Mouse (Mus musculus): ENCODE results near the gene Eps15. TPM values are rescaled to one million over a fixed set of nuclear protein-coding genes. Genes with fewer than 3 reads are reported as not detected.

Gene Eps15
- polyA plus RNA-seq, 2 experiments: 20.7 to 40.1 TPM

- Histone ChIP-seq H3K9ac (replicated peaks) (peak overlapping the region; percentile 92), H3K9me3 (ENCODE audit: control insufficient read depth, low read length) (no peaks in the 10 kb centered on the region), H3K4me3 (ENCODE audit: insufficient read depth in 1 of 2, low read depth in 2 of 2, low read length in 2 of 2) (peak overlapping the region; percentile 48 to 53), H3K27ac (peak overlapping the region; percentile 97), H3K27me3 (ENCODE audit: control insufficient read depth, insufficient read depth, low read length) (no peaks in the 10 kb centered on the region), H3K4me1 (replicated peaks; ENCODE audit: control insufficient read depth in 2 of 2, insufficient read depth in 2 of 2, low read length in 1 of 2) (peaks cover 66% of the 10 kb centered on the region in 2 experiments), H3K36me3 (replicated peaks; ENCODE audit: control insufficient read depth, insufficient read depth, low read depth) (no peaks in the 10 kb centered on the region; the same call in 1 of the 2 replicates), H3K4me2 (ENCODE audit: low read depth) (peak overlapping the region; percentile 97)
- DNase-seq (ENCODE audit: low read depth in 3 of 3, low spot score in 3 of 3) (peak; percentile 89 to 91 (median 90)), ATAC-seq (ENCODE audit: insufficient read depth) (peak; percentile 88)
- TF ChIP-seq CTCF (IDR thresholded peaks at IDR 0.05; ENCODE audit: low read depth): no peak
- peak; percentile 96 for TF ChIP-seq EP300 (IDR thresholded peaks at IDR 0.05; ENCODE audit: low read depth)
- WGBS (ENCODE audit: insufficient replicate concordance): 31% methylated on average over 9 of the region's 9 CpGs
Observed at GRCm38 (mm10) chr4:109410681-109411376, 130.8 kb downstream of the Eps15 start.

DNA sequence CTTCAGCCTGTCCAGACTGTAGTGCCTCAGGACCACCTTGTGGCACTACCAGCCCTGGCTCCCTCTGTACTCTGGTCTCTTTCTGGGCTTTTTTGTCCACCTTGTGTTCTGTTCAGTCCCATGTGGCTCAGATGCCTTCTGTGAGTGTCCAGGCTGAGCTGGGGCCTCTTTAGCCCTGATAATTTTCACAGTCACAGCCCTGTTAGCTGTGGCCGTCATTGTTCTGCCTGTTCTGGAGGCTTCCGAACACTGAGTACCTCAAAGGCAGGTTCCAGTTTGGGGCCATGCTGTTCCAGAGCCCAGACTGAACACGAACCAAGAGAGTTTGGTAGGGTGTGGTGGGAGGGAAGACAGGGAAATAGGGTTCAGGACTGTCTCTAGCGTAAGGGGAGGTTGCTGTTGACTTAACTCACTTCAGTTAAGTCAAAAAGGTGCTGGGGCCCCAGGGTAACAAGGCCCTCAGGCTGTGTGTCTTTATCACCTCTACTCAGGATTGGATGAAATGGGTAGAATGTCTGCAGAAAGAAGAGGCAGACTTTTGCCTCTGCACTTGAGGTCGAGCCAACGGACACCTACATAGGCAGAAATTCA is 131.4 kb downstream of the Eps15 start:
- peak; percentile 66 for ATAC-seq (ENCODE audit: insufficient read depth)
- Histone ChIP-seq H3K9me3 (ENCODE audit: control insufficient read depth, low read length) (no peaks in the 10 kb centered on the region), H3K27me3 (ENCODE audit: control insufficient read depth, insufficient read depth, low read length) (no peaks in the 10 kb centered on the region), H3K4me1 (replicated peaks; ENCODE audit: control insufficient read depth in 2 of 2, insufficient read depth in 2 of 2, low read length in 1 of 2) (peaks cover 66% of the 10 kb centered on the region in 2 experiments), H3K9ac (replicated peaks) (peak overlapping the region; percentile 92), H3K27ac (peak overlapping the region; percentile 97), H3K4me3 (ENCODE audit: insufficient read depth in 1 of 2, low read depth in 2 of 2, low read length in 2 of 2) (peak overlapping the region; percentile 48 to 53), H3K4me2 (ENCODE audit: low read depth) (peak overlapping the region; percentile 97), H3K36me3 (replicated peaks; ENCODE audit: control insufficient read depth, insufficient read depth, low read depth) (no peaks in the 10 kb centered on the region; the same call in 1 of the 2 replicates)
- 16% methylated on average over 6 of the region's 6 CpGs for WGBS (ENCODE audit: insufficient replicate concordance)
- peak; percentile 55 to 65 (median 62) for DNase-seq (ENCODE audit: low read depth in 3 of 3, low spot score in 3 of 3)
- TF ChIP-seq CTCF (IDR thresholded peaks at IDR 0.05; ENCODE audit: low read depth): no peak
- 0 out of 2 replicates have a peak, but pooled peaks have one; percentile 34 for TF ChIP-seq EP300 (IDR thresholded peaks at IDR 0.05; ENCODE audit: low read depth)

DNA sequence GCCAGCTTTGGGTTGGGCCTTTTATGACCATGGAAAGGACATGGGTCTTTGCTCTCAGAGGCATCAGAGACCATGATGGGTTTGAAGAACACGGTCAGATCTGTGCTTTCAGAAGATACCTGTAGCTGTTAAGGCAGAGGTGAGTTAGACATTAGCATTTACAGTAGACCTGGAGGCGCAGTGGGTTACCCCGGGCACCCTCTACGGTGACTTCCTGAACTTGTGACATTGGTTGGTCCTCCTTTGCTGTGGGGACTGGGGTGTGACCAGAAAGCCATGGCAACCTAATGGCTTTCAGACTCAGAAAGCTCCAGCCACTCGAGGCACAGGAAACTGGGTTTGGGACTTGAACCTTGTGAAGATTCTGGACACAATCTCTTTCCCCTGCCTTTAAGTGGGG is 132.2 kb downstream of the Eps15 start:
- Histone ChIP-seq H3K4me2 (ENCODE audit: low read depth) (peak overlapping the region; percentile 97), H3K36me3 (replicated peaks; ENCODE audit: control insufficient read depth, insufficient read depth, low read depth) (no peaks in the 10 kb centered on the region; the same call in 1 of the 2 replicates), H3K9ac (replicated peaks) (peak overlapping the region; percentile 92), H3K4me3 (ENCODE audit: insufficient read depth in 1 of 2, low read depth in 2 of 2, low read length in 2 of 2) (peak overlapping the region; percentile 48 to 53; a peak in 3 of 4 replicates), H3K9me3 (ENCODE audit: control insufficient read depth, low read length) (no peaks in the 10 kb centered on the region), H3K27ac (peak overlapping the region; percentile 97), H3K27me3 (ENCODE audit: control insufficient read depth, insufficient read depth, low read length) (no peaks in the 10 kb centered on the region), H3K4me1 (replicated peaks; ENCODE audit: control insufficient read depth in 2 of 2, insufficient read depth in 2 of 2, low read length in 1 of 2) (peaks cover 66% of the 10 kb centered on the region in 2 experiments)
- WGBS (ENCODE audit: insufficient replicate concordance): 80% methylated on average over 5 of the region's 5 CpGs
- ATAC-seq (ENCODE audit: insufficient read depth): no peak
- TF ChIP-seq EP300 (IDR thresholded peaks at IDR 0.05; ENCODE audit: low read depth) (no peak), CTCF (IDR thresholded peaks at IDR 0.05; ENCODE audit: low read depth) (no peak)
- no peak for DNase-seq (ENCODE audit: low read depth in 3 of 3, low spot score in 3 of 3)

DNA sequence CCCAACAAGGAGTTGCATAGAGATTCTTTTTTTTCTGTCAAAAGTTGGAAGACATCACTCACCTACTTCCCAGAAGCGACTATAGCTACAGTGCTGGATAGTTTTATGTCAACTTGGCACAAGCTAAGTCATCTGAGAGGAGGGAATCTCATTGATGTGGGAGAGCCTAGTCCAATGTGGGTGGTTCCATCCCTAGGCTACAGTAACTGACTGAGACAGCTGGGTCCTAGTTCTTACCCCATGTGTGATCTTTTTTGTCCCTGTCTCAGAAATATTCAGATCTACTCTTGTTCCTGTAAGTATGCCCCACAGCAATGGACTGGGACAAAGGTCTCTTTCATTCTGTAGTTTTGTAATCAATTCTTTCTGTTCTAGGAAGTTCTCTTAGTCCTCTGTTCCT is 137.9 kb downstream of the Eps15 start:
- Histone ChIP-seq H3K4me1 (replicated peaks; ENCODE audit: control insufficient read depth in 2 of 2, insufficient read depth in 2 of 2, low read length in 1 of 2) (peaks cover 12 to 17% of the 10 kb centered on the region in 2 experiments), H3K36me3 (replicated peaks; ENCODE audit: control insufficient read depth, insufficient read depth, low read depth) (no peaks in the 10 kb centered on the region), H3K27ac (no peak overlapping the region), H3K27me3 (ENCODE audit: control insufficient read depth, insufficient read depth, low read length) (no peaks in the 10 kb centered on the region), H3K4me2 (ENCODE audit: low read depth) (no peak overlapping the region), H3K9me3 (ENCODE audit: control insufficient read depth, low read length) (no peaks in the 10 kb centered on the region), H3K9ac (replicated peaks) (no peak overlapping the region), H3K4me3 (ENCODE audit: insufficient read depth in 1 of 2, low read depth in 2 of 2, low read length in 2 of 2) (no peak overlapping the region)
- DNase-seq (ENCODE audit: low read depth in 3 of 3, low spot score in 3 of 3): no peak
- 84% methylated on average over 1 of the region's 1 CpGs for whole genome bisulfite sequencing (ENCODE audit: insufficient replicate concordance)
- no peak for ATAC-seq (ENCODE audit: insufficient read depth)
- no peak for TF ChIP-seq CTCF (IDR thresholded peaks at IDR 0.05; ENCODE audit: low read depth)
- no peak for TF ChIP-seq EP300 (IDR thresholded peaks at IDR 0.05; ENCODE audit: low read depth)

DNA sequence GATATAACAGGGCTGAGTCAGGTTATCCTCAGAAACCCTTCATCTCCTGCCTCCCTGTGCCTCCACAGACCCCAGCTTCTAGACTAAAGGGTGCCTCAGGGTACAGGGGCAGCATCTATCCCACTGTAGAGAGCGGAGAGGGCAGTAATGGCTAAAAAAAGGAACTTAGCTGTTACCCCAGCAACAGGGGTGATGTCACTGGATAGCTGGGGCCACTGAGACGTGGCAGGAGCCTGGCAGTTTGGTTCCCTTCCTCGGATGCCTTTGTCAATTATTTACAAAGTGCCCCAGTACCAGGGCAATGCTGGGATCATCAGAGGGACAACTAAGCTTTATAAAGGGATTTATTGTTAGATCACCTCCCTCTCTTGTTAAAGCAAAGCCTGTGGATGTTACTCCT is 138.9 kb downstream of the Eps15 start:
- H3K27ac ChIP-seq: no peak overlapping the region
- H3K9ac ChIP-seq (replicated peaks): no peak overlapping the region
- H3K27me3 ChIP-seq (ENCODE audit: control insufficient read depth, insufficient read depth, low read length): no peaks in the 10 kb centered on the region
- no peaks in the 10 kb centered on the region for H3K9me3 ChIP-seq (ENCODE audit: control insufficient read depth, low read length)
- WGBS (ENCODE audit: insufficient replicate concordance): 19% methylated on average over 3 of the region's 3 CpGs
- H3K36me3 ChIP-seq (replicated peaks; ENCODE audit: control insufficient read depth, insufficient read depth, low read depth): no peaks in the 10 kb centered on the region
- H3K4me1 ChIP-seq (replicated peaks; ENCODE audit: control insufficient read depth in 2 of 2, insufficient read depth in 2 of 2, low read length in 1 of 2): peaks cover 9 to 14% of the 10 kb centered on the region in 2 experiments
- TF ChIP-seq EP300 (IDR thresholded peaks at IDR 0.05; ENCODE audit: low read depth): no peak
- TF ChIP-seq CTCF (IDR thresholded peaks at IDR 0.05; ENCODE audit: low read depth): no peak
- no peak overlapping the region for H3K4me3 ChIP-seq (ENCODE audit: insufficient read depth in 1 of 2, low read depth in 2 of 2, low read length in 2 of 2)
- H3K4me2 ChIP-seq (ENCODE audit: low read depth): no peak overlapping the region
- DNase-seq (ENCODE audit: low read depth in 3 of 3, low spot score in 3 of 3): no peak
- ATAC-seq (ENCODE audit: insufficient read depth): no peak

Data from liver, embryonic 14.5 days (tissue).